Mouse (Mus musculus): ENCODE data around the gene a. TPM values are rescaled to one million over a fixed set of nuclear protein-coding genes. Genes with fewer than 3 reads are reported as not detected.

a gene
- total and polyA plus RNA-seq, 3 experiments = not detected

DNA sequence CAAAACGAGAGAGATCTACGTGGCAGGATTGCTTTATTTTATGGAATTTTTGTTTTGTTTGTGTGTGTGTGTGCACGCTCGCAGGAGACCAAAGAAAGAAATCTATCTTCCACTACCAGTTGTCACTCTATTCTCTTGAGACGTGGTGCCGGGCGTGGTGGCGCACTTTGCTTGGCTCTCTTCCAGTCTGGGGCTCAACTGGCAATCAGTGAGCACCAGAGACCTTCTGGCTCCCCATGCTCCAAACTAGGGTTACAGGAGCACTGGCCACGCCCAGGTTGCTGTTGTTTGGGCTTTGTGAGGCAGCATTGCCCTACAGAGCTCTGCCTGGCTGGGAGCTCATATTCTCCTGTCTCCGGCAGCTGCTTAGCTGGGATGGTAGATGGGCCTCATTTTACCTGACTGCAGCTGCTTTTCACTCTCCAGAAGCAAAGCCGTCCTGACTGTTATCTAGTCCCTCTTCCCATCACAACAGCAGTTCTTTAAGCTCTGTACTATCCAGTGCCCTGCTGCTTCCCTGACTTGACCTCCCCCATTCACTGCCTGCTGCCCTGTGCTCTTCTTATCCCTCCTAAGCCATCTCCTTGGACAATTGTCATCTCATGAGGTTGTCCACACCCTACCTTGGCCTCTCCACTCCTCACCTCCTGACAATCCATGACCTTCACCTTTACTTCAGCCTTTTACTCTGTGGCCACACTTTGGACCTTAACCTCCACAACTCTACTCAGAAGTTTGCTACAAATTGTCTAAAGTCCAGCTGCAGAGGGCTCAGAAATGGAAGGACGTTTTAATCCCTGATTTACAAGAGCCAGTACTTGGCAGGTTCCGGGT, 299.9 kb downstream of the a start:
- Histone ChIP-seq H3K4me1 (ENCODE audit: control insufficient read depth, insufficient read depth, low read length) (no peaks in the 10 kb centered on the region), H3K27me3 (ENCODE audit: control insufficient read depth, insufficient read depth, low read length) (no peaks in the 10 kb centered on the region), H3K27ac (no peak overlapping the region), H3K9ac (ENCODE audit: low read depth, low read length) (no peak overlapping the region), H3K4me3 (no peak overlapping the region), H3K36me3 (ENCODE audit: control insufficient read depth, insufficient read depth, low read length) (no peaks in the 10 kb centered on the region), H3K79me2 (replicated peaks; ENCODE audit: control insufficient read depth, insufficient read depth, low read length) (no peaks in the 10 kb centered on the region)
- WGBS = 49% methylated on average over 13 of the region's 13 CpGs
- no peak for TF ChIP-seq CTCF (IDR thresholded peaks at IDR 0.05)
- no peak for TF ChIP-seq POLR2A (IDR thresholded peaks at IDR 0.05; ENCODE audit: insufficient read depth, low read depth, low read length)
- no peak for TF ChIP-seq EP300 (IDR thresholded peaks at IDR 0.05; ENCODE audit: insufficient read depth, low read depth, low read length)
- DNase-seq = no peak
- intact Hi-C loops (cut with DNase I) = no loop called here

DNA sequence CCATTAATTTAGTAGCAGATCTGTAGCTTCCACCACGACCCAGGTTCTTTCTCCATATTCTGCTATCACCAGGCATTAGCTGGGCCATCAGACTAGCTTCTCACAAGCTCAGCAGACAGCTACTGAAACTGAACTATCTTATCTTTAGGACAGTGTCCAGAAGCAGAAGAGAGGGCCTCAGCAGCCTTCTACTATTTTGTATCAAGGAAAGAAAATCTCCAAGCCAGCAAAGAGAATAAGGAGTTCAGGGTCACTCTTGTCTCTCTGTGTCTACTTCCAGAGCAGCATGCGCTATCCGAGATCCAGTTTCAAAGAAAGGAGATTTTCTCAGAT, 300.5 kb downstream of the a start:
- H3K27me3 ChIP-seq (ENCODE audit: control insufficient read depth, insufficient read depth, low read length) = no peaks in the 10 kb centered on the region
- no peak overlapping the region for H3K9ac ChIP-seq (ENCODE audit: low read depth, low read length)
- DNase-seq = no peak
- no peaks in the 10 kb centered on the region for H3K4me1 ChIP-seq (ENCODE audit: control insufficient read depth, insufficient read depth, low read length)
- 66% methylated on average over 3 of the region's 3 CpGs for WGBS
- H3K79me2 ChIP-seq (replicated peaks; ENCODE audit: control insufficient read depth, insufficient read depth, low read length) = no peaks in the 10 kb centered on the region
- TF ChIP-seq POLR2A (IDR thresholded peaks at IDR 0.05; ENCODE audit: insufficient read depth, low read depth, low read length) (no peak), EP300 (IDR thresholded peaks at IDR 0.05; ENCODE audit: insufficient read depth, low read depth, low read length) (no peak), CTCF (IDR thresholded peaks at IDR 0.05) (no peak)
- intact Hi-C loops (cut with DNase I) = no loop called here
- H3K36me3 ChIP-seq (ENCODE audit: control insufficient read depth, insufficient read depth, low read length) = no peaks in the 10 kb centered on the region
- H3K27ac ChIP-seq = no peak overlapping the region
- no peak overlapping the region for H3K4me3 ChIP-seq

DNA sequence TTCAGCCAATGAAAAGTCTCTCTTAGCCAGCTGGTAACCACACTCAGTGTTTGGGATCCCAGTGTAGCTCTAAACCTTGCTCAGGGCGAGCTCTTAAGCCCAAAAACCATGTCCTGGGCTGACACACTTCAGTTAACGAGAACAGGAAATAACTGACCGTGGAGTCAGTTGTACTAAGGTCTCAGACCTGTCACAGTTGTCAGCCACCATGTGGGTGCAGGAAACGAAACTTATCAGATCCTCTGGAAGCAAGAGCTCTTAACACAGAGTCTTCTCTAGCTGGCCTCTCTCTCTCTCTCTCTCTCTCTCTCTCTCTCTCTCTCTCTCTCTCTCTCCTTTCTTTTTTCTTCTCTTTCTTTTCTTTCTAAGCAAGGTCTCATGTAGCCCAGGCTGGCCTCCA, 302.2 kb downstream of the a start:
- Histone ChIP-seq H3K36me3 (ENCODE audit: control insufficient read depth, insufficient read depth, low read length) (no peaks in the 10 kb centered on the region), H3K27ac (no peak overlapping the region), H3K79me2 (replicated peaks; ENCODE audit: control insufficient read depth, insufficient read depth, low read length) (no peaks in the 10 kb centered on the region), H3K4me3 (no peak overlapping the region), H3K9ac (ENCODE audit: low read depth, low read length) (no peak overlapping the region), H3K27me3 (ENCODE audit: control insufficient read depth, insufficient read depth, low read length) (no peaks in the 10 kb centered on the region), H3K4me1 (ENCODE audit: control insufficient read depth, insufficient read depth, low read length) (no peaks in the 10 kb centered on the region)
- DNase-seq = no peak
- TF ChIP-seq CTCF (IDR thresholded peaks at IDR 0.05) = no peak
- TF ChIP-seq POLR2A (IDR thresholded peaks at IDR 0.05; ENCODE audit: insufficient read depth, low read depth, low read length) = no peak
- no peak for TF ChIP-seq EP300 (IDR thresholded peaks at IDR 0.05; ENCODE audit: insufficient read depth, low read depth, low read length)
- 25% methylated on average over 4 of the region's 4 CpGs for whole genome bisulfite sequencing
- intact Hi-C loops (cut with DNase I) = no loop called here

DNA sequence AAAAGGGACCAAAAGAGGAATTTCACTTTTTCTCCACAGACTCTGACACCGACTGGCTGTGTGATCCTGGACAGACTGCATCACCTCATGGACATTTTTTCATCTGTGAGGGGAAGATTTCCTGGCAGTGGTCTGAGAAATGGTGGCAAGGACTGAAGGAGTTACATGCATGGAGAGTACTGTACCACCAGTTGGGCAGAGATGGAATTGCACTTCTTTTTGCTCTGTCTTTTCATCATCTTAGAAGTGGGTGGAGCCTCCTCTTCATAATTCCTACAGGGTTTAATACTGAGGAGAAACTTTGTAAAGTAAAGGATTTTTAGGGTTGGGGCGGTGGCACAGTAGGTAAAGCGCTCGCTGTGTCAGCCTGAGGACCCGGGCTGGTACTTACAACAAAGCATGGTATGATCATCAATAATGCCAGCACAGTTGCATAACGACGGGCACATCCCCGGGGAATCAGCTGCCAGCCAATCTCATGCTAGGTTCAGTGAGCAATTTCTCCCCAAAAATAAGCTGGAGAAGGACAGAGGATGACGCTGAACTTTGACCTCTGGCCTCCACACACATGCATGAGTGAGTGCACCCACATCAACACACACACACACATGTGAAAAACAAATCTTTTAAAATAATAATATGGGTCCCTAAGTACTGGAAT, 307.6 kb downstream of the a start:
- no peaks in the 10 kb centered on the region for H3K79me2 ChIP-seq (replicated peaks; ENCODE audit: control insufficient read depth, insufficient read depth, low read length)
- no peak overlapping the region for H3K9ac ChIP-seq (ENCODE audit: low read depth, low read length)
- H3K4me3 ChIP-seq = no peak overlapping the region
- H3K36me3 ChIP-seq (ENCODE audit: control insufficient read depth, insufficient read depth, low read length) = no peaks in the 10 kb centered on the region
- intact Hi-C loops (cut with DNase I) = no loop called here
- TF ChIP-seq EP300 (IDR thresholded peaks at IDR 0.05; ENCODE audit: insufficient read depth, low read depth, low read length) (no peak), POLR2A (IDR thresholded peaks at IDR 0.05; ENCODE audit: insufficient read depth, low read depth, low read length) (no peak), CTCF (IDR thresholded peaks at IDR 0.05) (peak; percentile 15; the same call in 1 of the 2 replicates)
- H3K27me3 ChIP-seq (ENCODE audit: control insufficient read depth, insufficient read depth, low read length) = no peaks in the 10 kb centered on the region
- no peak overlapping the region for H3K27ac ChIP-seq
- DNase-seq = no peak
- WGBS = 88% methylated on average over 9 of the region's 9 CpGs
- H3K4me1 ChIP-seq (ENCODE audit: control insufficient read depth, insufficient read depth, low read length) = no peaks in the 10 kb centered on the region

DNA sequence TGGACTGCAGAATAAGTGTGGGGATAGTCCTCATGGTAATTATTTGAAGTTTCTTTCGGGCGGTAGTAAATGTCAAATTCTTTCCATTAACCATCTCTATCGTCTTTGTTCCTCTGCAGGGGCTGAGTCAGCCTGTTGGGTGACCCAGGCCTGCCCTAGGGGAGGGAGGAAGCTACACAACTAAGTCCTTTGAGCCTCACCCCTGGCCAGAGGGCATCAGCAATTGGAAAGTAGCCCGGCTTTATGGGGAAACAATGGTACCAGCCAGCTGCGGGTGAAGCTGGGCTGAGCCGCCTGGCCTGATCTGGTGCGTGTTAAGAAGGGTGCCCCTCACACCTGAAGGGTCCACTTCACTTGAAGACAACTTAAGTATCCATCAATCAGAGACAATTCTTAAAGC, 308.2 kb downstream of the a start:
- Histone ChIP-seq H3K27ac (no peak overlapping the region), H3K36me3 (ENCODE audit: control insufficient read depth, insufficient read depth, low read length) (no peaks in the 10 kb centered on the region), H3K27me3 (ENCODE audit: control insufficient read depth, insufficient read depth, low read length) (no peaks in the 10 kb centered on the region), H3K9ac (ENCODE audit: low read depth, low read length) (no peak overlapping the region), H3K4me3 (no peak overlapping the region), H3K79me2 (replicated peaks; ENCODE audit: control insufficient read depth, insufficient read depth, low read length) (no peaks in the 10 kb centered on the region), H3K4me1 (ENCODE audit: control insufficient read depth, insufficient read depth, low read length) (no peaks in the 10 kb centered on the region)
- intact Hi-C loops (cut with DNase I) = no loop called here
- TF ChIP-seq POLR2A (IDR thresholded peaks at IDR 0.05; ENCODE audit: insufficient read depth, low read depth, low read length) = no peak
- no peak for TF ChIP-seq EP300 (IDR thresholded peaks at IDR 0.05; ENCODE audit: insufficient read depth, low read depth, low read length)
- TF ChIP-seq CTCF (IDR thresholded peaks at IDR 0.05) = no peak
- WGBS = 41% methylated on average over 7 of the region's 7 CpGs
- peak in 1 of 2 experiments; percentile 48 for DNase-seq
